Mouse (Mus musculus) neural tube, embryonic 11.5 days (tissue): ENCODE measurements around the gene Ifrd2. TPM values are rescaled to one million over a fixed set of nuclear protein-coding genes. Genes with fewer than 3 reads are reported as not detected.
A peak's percentile ranks its signal among the peaks of the same experiment; 100 is the strongest.

Experiments
- ATAC-seq: fragments of 200-750 bp; cut with Nextera tagmentation; 2 replicates; pipeline ENCODE4 v1.8.0; 2017; ENCODE audit warnings: moderate number of reproducible peaks, mild to moderate bottlenecking, moderate TSS enrichment, moderate library complexity; ENCODE audit not compliant: insufficient read depth, low FRiP score, low TSS enrichment
- DNase-seq: peaks from one replicate; pipeline ENCODE4 v3.0.0-alpha.2; 2015; ENCODE audit warnings: low spot score
- H3K27ac ChIP-seq: fragments of 300-500 bp; sonication (generic); 2 replicates; pipeline ENCODE4 v1.5.1; 2014; ENCODE audit warnings: low read depth, mild to moderate bottlenecking, low read length
- H3K27me3 ChIP-seq: fragments of 300-500 bp; sonication (generic); 2 replicates; pipeline ENCODE4 v1.6.1; 2014; ENCODE audit warnings: mild to moderate bottlenecking, low read length, mixed read lengths; ENCODE audit not compliant: control insufficient read depth, insufficient read depth
- H3K36me3 ChIP-seq: fragments of 300-500 bp; sonication (generic); 2 replicates; pipeline ENCODE4 v1.6.1; 2014; ENCODE audit warnings: mild to moderate bottlenecking, low read length, moderate library complexity, mixed read lengths; ENCODE audit not compliant: control insufficient read depth, insufficient read depth
- H3K4me1 ChIP-seq: fragments of 300-500 bp; sonication (generic); 2 replicates; pipeline ENCODE4 v1.6.1; 2014; ENCODE audit warnings: low read length, mixed read lengths; ENCODE audit not compliant: control insufficient read depth, insufficient read depth
- H3K4me2 ChIP-seq: fragments of 300-500 bp; sonication (generic); 2 replicates; pipeline ENCODE4 v1.6.1; 2014; ENCODE audit warnings: low read depth, mild to moderate bottlenecking, moderate library complexity
- H3K4me3 ChIP-seq: fragments of 300-500 bp; sonication (generic); 2 replicates; pipeline ENCODE4 v1.5.1; 2014; ENCODE audit warnings: low read depth, low read length
- H3K9ac ChIP-seq: fragments of 300-500 bp; sonication (generic); 2 replicates; pipeline ENCODE4 v1.6.1; 2014; ENCODE audit warnings: mild to moderate bottlenecking, low read length
- H3K9me3 ChIP-seq: fragments of 300-500 bp; sonication (generic); 2 replicates; pipeline ENCODE4 v1.6.1; 2016; ENCODE audit warnings: low read length; ENCODE audit not compliant: control insufficient read depth
- WGBS: fragments of 180-500 bp; shearing (Covaris S2); extraction: QIAGEN DNeasy Blood & Tissue Kit; methylation state at CpG from one replicate; pipeline ENCODE4 v1.1.7; 2014; 5-methylcytosine and 5-hydroxymethylcytosine counted together
- polyA plus RNA-seq: library from polyadenylated mRNA; unstranded; fragments of >200 nt; fragmentation: Nextera tagmentation; extraction: Ambion mirVana; gene quantifications from 2 replicates; pipeline ENCODE4 v1.2.1, GENCODE M21; 2014

The Ifrd2 gene
- polyA plus RNA-seq, 1 experiment from 2014 or later: 39.0 TPM

- Histone ChIP-seq H3K27me3 (no peaks in the 10 kb centered on the region), H3K4me1 (peaks cover 26% of the 10 kb centered on the region), H3K9me3 (no peaks in the 10 kb centered on the region), H3K27ac (no peak overlapping the region), H3K4me3 (no peak overlapping the region), H3K9ac (no peak overlapping the region), H3K4me2 (no peak overlapping the region), H3K36me3 (no peaks in the 10 kb centered on the region)
- 40% methylated on average over 7 of the region's 8 CpGs for WGBS
- ATAC-seq (no peak), DNase-seq (no peak)
Measured at GRCm38 (mm10) chr9:107640257-107640772, 52.9 kb downstream of the Ifrd2 start.

GRCm38 (mm10) chr9:107641666-107642065 lies 54.2 kb downstream of the Ifrd2 start:
- no peak overlapping the region for H3K4me2 ChIP-seq
- no peak overlapping the region for H3K27ac ChIP-seq
- peak overlapping the region; percentile 37 for H3K9ac ChIP-seq
- no peaks in the 10 kb centered on the region for H3K36me3 ChIP-seq
- H3K4me3 ChIP-seq: no peak overlapping the region
- peaks cover 17% of the 10 kb centered on the region for H3K4me1 ChIP-seq
- H3K9me3 ChIP-seq: no peaks in the 10 kb centered on the region
- WGBS: 24% methylated on average over 8 of the region's 8 CpGs
- H3K27me3 ChIP-seq: no peaks in the 10 kb centered on the region
- DNase-seq (no peak), ATAC-seq (no peak)

Other genes starting within 250 kb of the Ifrd2 start
- 11.1 and 12.4 TPM in 2 replicates for gene Hemk1, start 249.3 kb upstream of the Ifrd2 start, polyA plus RNA-seq
- 1.4 and 2.0 TPM in 2 replicates for gene 6430571L13Rik, start 247.0 kb upstream of the Ifrd2 start, polyA plus RNA-seq
- 1.4 and 1.8 TPM in 2 replicates for gene Cacna2d2, start 188.0 kb upstream of the Ifrd2 start, polyA plus RNA-seq
- 47.0 and 47.2 TPM in 2 replicates for gene Tmem115, start 53.7 kb upstream of the Ifrd2 start, polyA plus RNA-seq
- gene Cyb561d2, start 45.4 kb upstream of the Ifrd2 start, polyA plus RNA-seq: 19.7 and 21.9 TPM in 2 replicates
- 45.8 and 48.9 TPM in 2 replicates for gene Nprl2, start 45.4 kb upstream of the Ifrd2 start, polyA plus RNA-seq
- 0.65 and 1.3 TPM in 2 replicates for gene Zmynd10, start 40.3 kb upstream of the Ifrd2 start, polyA plus RNA-seq
- 38.5 and 41.3 TPM in 2 replicates for gene Rassf1, start 36.1 kb upstream of the Ifrd2 start, polyA plus RNA-seq
- 91.0 and 93.0 TPM in 2 replicates for gene Tusc2, start 24.4 kb upstream of the Ifrd2 start, polyA plus RNA-seq
- 124 and 128 TPM in 2 replicates for gene Hyal2, start 19.7 kb upstream of the Ifrd2 start, polyA plus RNA-seq
- gene Hyal1, start 10.7 kb upstream of the Ifrd2 start, polyA plus RNA-seq: 3.3 and 4.0 TPM in 2 replicates
- 15.1 and 15.5 TPM in 2 replicates for gene Naa80, start 8.8 kb upstream of the Ifrd2 start, polyA plus RNA-seq
- gene Hyal3, start 6.8 kb upstream of the Ifrd2 start, polyA plus RNA-seq: 0.24 and 0.30 TPM in 2 replicates
- 2.6 and 3.0 TPM in 2 replicates for gene Sema3b, start 21.6 kb downstream of the Ifrd2 start, polyA plus RNA-seq
- gene Gnai2, start 47.7 kb downstream of the Ifrd2 start, polyA plus RNA-seq: 434 and 452 TPM in 2 replicates
- gene Slc38a3, start 81.9 kb downstream of the Ifrd2 start, polyA plus RNA-seq: 6.8 and 7.2 TPM in 2 replicates
- 1.9 and 2.4 TPM in 2 replicates for gene Gnat1, start 92.1 kb downstream of the Ifrd2 start, polyA plus RNA-seq
- gene Sema3f, start 122.8 kb downstream of the Ifrd2 start, polyA plus RNA-seq: 15.3 and 17.0 TPM in 2 replicates
- gene Rbm5, start 183.4 kb downstream of the Ifrd2 start, polyA plus RNA-seq: 196 and 197 TPM in 2 replicates